Mouse (Mus musculus) spleen, postnatal 14 days (tissue): ENCODE measurements around the gene Rpl28.
"Not testable (repeated sequence)": the region's sequence is repeated elsewhere in the genome, so short reads cannot be mapped to it uniquely, and the experiment has no call there.

Experiments used
- DNase-seq, 2 experiments: peaks; one replicate each; pipeline ENCODE4 v3.0.0; 2021 to 2022; ENCODE audit warnings: low spot score in 2 of 2

The Rpl28 gene

DNA sequence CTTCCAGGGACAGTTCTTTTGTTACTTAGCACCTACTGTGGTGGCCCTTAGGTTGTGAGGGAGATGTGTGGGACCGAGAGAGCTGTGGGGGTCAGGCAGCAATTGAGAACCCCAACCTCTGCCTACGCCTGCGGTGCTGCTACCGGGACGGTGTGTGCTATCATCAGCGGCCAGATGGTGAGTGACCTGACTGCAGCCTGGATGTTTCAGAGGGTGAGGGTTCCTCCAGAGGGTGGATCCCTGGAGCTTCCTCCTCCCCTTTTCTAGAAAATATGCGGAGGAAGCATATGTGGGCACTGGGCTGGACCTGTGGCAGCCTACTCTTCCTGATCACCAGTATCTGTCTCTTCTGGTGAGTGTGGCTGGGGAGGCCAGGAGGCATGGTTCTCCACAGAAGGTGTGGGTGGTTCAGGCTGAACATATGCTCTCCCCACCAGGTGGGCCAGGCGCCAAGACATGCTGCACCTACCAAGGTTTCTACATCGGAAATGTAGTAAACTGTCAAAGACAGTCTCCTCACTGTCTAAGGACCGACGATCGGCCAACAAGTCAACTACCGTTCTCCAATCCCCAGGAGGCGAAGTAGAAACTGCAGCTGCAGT lies 8.9 kb upstream of the Rpl28 start:
- no peak for DNase-seq

DNA sequence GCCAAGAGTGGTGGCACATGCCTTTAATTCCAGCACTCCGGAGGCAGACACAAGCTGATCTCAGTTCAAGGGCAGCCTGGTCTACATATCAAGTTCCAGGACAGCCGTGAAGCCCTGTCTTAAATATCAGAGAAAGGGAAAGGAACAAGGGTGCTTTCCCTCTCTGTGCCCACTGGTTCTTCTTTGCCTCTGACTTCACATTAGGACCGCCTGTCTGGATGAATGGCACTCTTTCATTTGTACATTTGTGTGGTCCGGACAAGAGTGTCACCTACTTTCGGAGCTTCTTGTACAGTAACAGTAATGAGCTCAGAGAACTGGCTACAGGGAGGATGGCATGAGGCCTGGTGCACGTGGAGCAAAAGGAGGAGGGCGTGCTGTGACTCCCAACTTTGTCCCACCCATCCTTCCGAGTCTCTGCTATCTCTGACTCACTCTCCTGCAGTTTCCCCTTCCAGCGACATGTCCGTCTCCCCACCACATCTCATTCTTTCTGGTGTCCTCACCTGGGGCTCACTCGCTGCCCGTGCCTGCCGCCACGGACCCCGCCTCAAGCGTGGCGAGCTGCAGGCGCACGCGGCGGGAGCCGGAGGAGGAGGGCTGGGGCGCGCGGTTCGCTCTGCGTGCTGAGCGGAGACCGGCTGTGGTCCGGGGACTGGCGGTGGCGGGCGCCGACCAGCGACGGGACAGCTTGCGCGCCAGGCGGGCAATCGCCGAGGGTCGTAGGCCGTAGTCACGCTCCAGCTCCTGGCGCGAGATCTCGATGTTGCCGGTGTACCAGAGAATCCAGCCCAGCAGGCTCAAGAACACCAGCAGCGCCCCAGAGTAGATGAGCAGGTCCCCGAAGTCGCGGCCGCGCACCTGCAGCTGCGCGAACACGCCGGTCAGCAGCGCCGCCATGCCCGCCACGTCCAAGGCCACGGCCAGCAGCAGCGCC lies 3.9 kb upstream of the Rpl28 start:
- peak; percentile 32 to 42 for DNase-seq

DNA sequence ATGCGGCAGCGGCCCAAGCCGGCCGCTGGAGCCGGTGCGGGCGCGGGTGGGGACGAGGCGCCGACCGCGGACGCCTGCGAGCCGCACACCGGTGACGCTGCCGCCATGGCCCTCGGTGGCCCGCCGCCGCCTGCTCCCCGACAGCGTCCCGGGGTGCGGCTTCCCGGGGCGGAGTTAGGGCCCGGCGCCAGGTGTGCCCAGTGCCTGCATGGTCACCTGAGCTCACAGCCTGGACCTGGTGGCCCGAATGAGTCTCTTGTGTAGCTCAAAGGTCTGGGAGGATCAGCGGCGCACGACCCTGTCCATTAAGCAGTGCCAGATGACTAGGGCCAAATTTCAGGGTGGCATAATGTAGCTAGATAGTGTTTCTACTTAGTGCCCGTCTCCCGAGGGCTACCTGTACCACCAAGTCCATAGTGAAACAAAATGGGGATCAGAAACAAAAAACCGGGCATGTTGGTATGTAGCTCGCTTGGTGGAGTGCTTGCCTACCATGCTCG lies 3.2 kb upstream of the Rpl28 start, which contains the start of gene Tmem238:
Tmem238 (minus strand) TSS at position 221 of the 500 bp plus-strand sequence.
- peak; percentile 32 to 33 for DNase-seq

DNA sequence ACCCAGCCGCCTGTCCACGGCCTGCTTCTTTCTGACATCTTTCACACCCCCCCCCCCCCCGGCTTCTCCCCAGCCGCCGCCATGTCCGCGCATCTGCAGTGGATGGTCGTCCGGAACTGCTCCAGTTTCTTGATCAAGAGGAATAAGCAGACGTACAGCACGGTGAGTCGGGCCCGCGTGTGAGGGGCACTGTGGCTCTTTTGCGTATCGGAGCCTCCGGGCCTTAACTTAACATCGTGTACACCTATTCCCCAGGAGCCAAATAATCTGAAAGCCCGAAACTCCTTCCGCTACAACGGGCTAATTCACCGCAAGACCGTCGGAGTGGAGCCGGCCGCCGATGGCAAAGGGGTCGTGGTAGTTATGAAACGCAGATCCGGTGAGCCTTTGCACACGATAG lies 574 bp downstream of the Rpl28 start:
- not testable (repeated sequence) for DNase-seq

DNA sequence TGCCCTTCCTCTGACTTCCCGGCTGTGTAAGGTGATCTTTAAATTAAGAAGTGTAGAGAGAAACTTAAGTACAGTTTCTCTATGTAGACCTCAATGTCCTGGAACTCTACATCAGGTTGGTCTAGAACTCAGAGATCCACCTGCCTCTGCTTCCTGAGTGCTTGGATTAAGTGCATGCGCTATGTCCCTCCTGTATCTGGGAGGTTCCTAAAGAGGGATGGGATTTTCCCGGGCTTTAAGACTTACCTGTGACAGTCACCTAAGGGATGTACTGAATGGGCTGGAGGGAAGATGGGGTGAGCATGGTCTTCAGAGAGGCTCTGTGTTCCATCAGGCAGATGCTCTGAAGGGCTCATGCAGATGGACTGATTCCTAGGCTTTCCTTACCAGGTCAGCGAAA lies 1.0 kb downstream of the Rpl28 start:
- DNase-seq: no peak

DNA sequence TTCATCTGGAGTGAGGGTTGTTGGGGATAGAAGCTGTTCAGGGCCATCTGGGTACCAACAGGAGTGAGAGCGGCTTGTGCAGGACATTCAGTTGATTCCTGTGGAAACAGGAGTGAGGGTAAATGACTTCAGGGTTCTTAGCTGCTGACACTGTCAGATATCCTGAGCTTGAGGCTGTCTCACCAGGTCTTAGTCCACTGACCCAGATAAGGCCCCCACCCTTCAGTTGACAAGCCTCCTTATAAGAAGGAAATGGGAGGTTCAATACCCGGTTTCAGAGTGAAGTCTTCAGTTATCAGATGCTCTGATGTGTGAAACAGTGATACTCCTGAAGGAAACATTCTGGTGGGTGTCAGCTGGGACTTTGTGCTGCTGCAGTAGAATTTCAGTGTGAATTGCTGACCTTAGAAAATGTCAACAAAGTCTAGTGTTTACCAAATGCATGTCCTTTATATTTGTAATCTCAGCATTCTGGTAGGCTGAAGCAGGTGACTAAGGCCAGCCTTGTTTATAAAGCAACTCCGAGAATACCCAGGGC lies 2.0 kb downstream of the Rpl28 start:
- no peak for DNase-seq

DNA sequence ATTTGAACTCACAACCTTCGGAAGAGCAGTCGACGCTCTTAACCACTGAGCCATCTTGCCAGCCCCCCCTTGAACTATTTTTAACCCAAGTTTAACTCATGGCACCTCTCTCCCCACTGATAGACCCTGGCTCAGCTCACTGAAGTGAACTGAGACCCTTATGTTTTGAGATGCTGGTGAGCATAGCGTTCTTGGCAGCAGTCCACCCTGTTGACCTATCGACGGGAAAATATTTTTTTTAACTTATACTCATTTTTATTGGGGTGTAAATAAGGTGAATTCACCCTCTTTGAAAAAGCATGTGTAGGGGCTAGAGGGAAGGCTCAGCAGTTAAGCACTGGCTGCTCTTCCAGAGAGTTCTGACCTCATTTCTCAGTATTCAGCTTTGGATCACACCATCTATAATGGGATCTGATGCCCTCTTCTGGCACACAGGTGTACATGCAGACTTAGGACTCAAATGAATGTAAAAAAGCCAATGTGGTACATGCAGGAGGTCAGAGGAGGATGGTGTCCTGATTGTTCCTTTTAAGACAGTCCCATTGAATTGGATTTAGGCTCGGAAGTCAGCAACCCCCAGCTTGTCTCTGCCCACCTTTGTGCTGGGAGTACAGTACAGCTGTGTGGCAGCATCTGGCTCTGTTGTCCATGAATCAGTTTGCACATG lies 3.2 kb downstream of the Rpl28 start:
- no peak for DNase-seq

DNA sequence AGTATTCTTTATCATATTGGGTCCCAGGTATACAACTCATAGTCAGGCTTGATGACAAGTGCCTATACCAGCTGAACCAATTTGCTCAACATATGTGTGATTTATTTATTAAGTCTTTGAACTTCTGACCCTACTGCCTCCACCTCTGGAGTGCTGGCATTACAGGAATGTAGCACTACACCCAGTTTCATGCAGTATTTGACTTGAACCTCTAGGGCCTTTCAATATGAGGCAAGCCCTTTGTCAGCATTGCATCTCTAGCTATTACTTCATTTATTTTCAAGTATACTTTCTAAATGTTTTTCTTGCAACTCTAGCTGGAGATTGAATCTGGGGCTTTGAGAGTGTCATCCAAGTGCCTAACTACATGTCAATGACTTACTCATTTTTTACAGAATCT lies 9.6 kb downstream of the Rpl28 start:
- DNase-seq: no peak

DNA sequence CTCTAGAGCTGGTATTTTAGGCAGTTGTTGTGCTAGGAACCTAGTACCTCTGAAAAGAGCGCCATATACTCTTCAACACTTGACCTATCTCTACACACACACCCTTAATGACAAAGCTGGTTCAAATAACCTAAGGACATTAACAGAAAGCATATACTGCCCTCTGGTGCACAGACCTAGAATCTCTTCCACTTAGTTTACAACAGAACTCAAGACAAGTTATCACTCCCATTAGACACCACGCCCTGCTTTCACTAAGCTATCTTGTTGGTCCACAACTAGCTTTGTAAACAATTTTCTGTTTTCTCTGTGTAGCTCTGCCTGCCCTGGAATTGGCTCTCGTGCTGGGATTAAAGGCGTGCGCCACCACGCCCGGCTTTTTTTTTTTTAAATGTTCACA lies 14.0 kb downstream of the Rpl28 start:
- peak in 1 of 2 experiments; percentile 38 for DNase-seq

DNA sequence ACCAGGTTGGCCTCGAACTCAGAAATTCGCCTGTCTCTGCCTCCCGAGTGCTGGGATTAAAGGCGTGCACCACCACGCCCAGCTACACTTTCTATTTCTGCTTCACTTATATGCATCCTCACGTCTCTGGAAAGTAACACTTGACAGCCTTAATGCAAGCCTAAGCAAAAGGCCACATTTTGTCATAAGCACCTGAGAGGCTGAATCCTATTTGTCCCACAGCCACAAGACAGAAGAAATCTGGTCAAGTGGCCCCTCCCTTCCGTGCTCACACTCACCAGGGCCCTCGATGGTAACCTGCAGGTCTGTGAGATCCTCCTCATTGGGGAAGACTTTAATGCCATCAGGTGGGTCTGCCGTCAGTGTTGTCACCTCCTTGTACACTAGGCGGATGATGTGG lies 18.5 kb downstream of the Rpl28 start:
- DNase-seq: not testable (repeated sequence)

DNA sequence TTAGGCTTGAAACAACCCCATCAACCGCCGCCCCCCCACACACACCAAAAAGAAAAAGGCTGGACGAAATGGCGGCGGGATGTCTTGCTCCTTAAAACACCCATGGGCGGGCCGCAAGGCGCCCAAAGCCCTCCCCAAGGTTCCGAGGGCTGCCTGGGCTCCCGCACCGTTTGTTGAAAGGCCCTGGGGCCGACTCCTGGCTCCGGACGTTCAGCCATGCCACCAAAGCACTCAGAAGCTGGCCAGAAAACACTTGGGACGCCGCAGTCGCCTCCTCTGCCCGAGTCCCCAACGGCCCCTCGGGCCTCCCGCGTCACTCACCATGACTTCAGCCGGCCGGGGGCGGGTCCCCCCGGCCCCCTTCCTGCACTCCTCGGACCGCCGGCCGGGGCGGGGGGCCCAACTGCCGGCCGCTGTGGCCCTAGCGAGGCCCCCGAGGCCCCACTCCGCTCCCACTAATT lies 19.2 kb downstream of the Rpl28 start:
- DNase-seq: peak; percentile 17 to 26

DNA sequence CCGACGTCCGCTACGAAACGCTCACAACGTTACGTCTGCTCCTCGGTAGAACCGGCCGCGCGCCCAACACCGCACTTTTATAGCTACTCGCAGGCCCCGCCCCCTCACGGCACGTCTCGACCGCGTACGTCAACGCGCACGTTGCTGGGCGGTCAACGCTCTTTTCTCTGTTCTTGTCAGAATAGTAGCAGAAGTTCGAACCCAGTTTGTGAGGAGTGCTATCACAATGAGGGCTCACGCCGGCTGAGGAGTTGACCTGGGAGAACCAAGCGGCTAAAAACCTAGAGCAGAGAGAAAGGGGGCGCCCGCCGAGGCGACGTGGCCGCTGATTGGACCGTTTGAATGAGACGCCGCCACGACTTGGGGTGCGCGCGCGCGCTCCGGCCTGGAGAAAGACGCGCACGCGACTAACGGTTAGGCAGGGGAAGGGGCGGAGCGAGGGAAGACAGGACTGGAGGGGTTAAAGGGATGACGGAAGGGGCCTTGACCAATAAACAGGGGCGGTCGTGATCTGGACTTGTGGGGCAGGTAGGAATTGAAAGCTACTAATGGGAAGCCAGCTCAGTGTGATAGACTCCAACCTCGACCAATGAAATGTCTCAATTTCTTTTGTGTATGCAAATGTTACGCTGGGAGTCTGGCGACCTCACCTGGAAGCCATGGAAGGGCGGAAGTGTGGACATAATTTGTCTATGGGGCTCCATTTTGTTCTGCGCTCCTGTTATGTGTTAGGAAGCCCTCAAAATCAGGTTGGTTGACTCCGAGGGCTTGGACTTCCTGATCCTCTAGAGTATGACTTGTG lies 19.8 kb downstream of the Rpl28 start, which contains the start of gene Ube2s:
Ube2s (minus strand) TSS at position 288 of the 802 bp plus-strand sequence.
- DNase-seq: peak; percentile 97 to 99

DNA sequence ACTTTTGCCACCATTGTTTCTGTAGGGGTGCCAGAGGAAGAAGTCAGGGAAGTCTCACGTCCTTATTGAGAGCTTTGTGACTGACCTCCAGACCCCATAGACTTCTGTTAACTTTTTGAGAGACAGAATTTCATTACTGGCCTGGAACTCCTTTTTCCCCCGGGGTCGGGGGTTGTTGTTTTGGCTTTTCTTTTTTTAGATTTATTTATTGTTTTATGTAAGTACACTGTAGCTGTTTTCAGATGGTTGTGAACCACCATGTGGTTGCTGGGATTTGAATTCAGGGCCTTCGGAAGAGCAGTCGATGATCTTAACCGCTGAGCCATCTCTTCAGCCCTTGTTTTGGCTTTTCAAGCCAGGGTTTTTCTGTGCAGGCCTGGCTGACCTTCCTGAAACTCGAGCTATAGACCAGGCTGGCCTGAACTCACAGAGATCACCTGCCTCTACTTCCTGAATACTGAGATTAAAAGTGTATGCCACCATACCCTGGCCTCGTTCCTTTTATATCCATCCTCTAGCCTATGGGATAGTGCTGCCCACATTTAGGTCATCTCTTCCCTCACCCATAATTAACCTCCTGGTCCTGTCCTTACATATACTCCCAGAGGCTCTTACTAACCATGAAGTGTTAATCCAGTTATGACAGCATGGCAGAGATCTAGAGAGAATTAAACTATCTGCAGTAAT lies 20.6 kb downstream of the Rpl28 start:
- DNase-seq: no peak

DNA sequence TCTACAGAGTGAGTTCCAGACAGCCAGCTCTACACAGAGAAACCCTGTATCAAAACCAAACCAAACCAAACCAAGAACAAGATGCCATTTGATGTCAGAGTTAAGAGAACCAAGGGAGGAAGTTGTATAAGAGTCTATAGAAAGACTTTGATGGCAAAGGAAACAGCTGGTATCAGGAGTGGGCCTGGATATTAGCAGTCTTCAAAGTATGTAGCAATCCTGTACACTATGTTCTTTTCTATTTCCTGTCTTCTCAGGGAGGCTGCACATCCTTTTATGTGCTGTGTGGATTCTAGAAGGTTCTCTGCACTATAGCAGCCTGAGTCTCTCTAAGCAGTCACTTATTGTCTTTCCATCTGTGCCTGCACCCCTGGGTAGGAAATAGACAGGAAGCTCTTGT lies 23.9 kb downstream of the Rpl28 start:
- no peak for DNase-seq

DNA sequence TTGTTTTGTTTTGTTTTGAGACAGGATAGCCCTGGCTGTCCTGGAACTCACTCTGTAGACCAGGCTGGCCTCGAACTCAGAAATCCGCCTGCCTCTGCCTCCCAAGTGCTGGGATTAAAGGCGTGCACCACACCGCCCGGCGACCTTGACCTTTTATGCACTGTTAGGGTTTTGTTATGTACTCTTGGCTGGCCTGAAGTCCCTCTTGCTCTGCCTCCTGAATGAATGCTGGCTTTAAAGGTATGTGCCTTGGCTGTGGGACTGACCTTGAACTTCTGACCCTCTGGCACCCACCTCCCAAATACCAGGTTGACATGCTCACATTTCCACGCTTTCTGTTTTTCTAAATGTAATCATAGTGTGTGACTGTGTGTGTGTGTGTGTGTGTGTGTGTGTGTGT lies 28.3 kb downstream of the Rpl28 start:
- DNase-seq: not testable (repeated sequence)

DNA sequence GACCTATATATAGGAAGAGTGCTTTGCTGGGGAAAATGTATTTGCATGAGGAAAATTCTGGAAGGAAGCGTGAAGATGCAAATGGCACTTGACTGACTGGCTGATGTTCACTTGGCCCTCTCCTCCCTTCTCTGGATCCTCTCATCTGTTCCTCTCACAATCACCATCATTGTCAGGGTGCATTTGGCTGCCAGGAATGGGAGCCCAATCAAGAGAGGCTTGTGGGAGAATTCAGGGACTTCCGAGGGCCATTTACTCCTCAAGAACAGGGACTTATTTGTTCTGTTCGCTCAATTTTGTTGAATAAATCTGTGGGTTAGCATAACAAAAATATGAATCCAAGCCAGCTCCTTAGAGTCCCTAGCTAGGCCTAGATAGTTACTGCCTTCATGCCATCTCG lies 29.0 kb downstream of the Rpl28 start:
- no peak for DNase-seq

DNA sequence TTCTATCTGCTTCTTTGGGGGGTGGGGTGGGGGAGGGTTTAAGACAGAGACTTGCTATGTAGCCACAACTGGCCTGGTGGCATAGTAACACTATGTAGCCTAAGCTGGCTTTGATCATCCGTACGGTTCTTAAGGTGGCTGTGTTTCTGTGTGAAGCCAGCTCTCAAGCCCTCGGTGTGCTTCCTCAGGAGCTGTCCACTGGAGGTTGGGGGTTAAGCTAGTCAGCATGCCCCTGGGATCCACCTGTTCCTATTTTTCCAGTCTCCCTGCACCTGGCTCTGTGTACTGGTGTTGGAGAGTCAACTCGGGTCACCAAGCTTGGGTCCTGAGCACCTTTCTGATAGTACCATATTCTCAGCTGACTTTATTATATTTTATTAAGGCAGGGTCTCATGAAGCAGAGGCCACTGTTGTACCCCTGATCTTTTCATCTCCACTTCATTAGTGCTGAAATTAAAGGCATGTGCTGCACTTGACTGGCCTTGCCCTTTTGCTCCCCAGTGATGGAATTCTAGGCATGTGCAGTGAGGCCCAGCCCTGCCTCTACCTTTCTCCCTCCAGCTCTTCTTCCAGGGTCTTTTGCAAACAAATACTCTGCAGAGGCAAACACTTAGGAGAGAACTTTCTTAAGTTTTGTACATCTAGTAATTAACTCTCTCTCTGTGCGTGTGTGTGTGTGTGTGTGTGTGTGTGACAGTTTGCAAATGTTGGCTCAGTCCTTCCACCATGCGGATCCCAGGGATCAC lies 29.7 kb downstream of the Rpl28 start:
- no peak for DNase-seq

DNA sequence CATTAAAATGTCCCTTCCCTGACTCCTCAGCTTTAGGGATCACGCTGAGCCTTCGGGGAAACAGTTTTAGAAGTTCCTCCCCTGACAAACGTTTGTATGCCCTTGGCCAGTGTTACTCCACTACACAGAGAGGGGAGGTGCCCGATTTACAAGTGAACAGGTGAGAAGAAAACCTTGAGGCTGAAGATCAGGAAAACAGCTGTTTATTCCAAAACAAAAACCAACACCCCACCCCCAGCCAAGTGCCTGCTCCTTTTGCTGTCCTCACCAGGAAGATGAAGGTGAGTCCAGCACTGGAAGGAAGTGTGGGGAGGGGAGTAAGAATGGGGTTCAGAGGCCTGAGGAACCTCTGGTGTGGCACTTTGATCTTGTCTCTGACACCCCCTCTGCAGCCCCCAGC lies 32.7 kb downstream of the Rpl28 start:
- DNase-seq: no peak

DNA sequence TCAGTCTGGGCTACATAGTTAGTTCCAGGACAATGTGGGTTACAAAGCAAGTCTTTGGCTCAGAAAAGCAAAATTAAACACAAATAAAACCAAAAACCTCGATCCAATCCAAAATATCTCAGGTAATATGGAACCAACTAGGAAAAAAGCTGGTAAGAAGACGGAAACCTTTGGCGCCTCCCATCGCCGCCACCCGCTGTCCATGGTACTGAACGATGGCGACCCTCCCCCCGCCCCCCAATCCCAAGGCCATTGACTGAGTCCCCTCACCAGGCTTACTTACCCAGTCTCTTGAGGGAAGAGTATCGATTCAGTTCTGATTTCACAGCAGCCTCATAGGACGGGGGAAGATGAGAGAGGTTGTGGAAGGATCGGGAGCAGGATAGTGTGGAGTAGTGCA lies 37.8 kb downstream of the Rpl28 start:
- DNase-seq: no peak
